Comparison of ENCODE assay signal across 8 mouse cellular contexts in the genomic region with DNA sequence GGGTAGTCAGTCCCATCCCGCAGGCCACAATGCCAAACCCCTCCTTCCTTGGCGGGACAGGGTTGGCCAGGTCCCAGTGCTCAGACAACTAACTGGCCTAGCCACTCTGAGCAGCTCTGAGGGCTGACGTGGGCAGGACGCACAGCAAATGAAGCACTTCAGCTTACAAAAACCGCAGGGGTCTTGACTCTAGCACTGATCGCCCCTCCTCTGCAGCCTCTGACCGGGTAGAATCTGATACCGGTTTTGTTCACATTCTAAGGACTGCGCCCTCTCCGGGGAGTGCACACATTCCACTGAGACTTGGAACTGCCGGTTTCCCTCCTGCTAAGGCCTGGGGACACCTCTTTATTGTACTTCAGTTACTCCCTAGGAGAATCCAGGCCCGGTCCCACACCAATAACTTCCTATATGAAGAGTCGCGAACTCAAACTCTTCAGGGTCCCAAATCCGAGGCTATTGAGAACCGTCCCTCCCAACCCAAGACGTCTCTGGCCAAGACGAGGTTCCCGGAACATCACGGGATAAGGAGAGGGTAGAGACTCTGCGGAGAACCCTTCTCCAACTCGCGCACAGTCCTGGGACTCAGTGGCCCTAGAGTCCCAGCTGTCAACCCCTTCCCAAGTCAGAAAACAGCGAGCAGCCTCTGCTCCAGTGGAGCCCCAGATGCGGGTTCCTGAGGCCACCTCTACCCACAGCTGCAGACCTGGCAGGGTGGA. TPM values are rescaled to one million over a fixed set of nuclear protein-coding genes. Genes with fewer than 3 reads are reported as not detected.
DNase-seq lines count a peak whose midpoint lies in the region; ATAC-seq and TF ChIP-seq lines count a peak whose summit lies in the region.

No protein-coding gene starts in this region.

- no peaks in the 10 kb centered on the region for H3K9me3 ChIP-seq in embryonic facial prominence, embryonic 15.5 days (replicated peaks)
- H3K9me3 ChIP-seq in heart, embryonic 14.5 days (ENCODE audit: control insufficient read depth, low read length) = no peaks in the 10 kb centered on the region
- no peaks in the 10 kb centered on the region for H3K9me3 ChIP-seq in kidney, postnatal 0 days (replicated peaks; ENCODE audit: low read length)
- no peaks in the 10 kb centered on the region for H3K9me3 ChIP-seq in liver, embryonic 16.5 days (replicated peaks; ENCODE audit: control insufficient read depth, low read length)
- no peaks in the 10 kb centered on the region for H3K9me3 ChIP-seq in neural tube, embryonic 13.5 days

- peak overlapping the region; percentile 84 for H3K27ac ChIP-seq in embryonic facial prominence, embryonic 15.5 days (replicated peaks)
- peak overlapping the region; percentile 53 to 60; a peak in 3 of 4 replicates for H3K27ac ChIP-seq in heart, embryonic 14.5 days (replicated peaks in 1 of 2; ENCODE audit: control insufficient read depth in 1 of 2, insufficient read depth in 1 of 2, low read depth in 2 of 2, low read length in 2 of 2)
- H3K27ac ChIP-seq in kidney, postnatal 0 days = peak overlapping the region; percentile 89
- H3K27ac ChIP-seq in liver, embryonic 16.5 days (ENCODE audit: low read length) = 0 out of 2 replicates have a peak overlapping the region, but pooled peaks have one; percentile 24
- H3K27ac ChIP-seq in neural tube, embryonic 13.5 days (replicated peaks) = no peak overlapping the region

- peak overlapping the region; percentile 67 for H3K4me3 ChIP-seq in embryonic facial prominence, embryonic 15.5 days (replicated peaks)
- peak overlapping the region; percentile 52 to 74 for H3K4me3 ChIP-seq in heart, embryonic 14.5 days (ENCODE audit: control insufficient read depth in 1 of 2, insufficient read depth in 1 of 2, low read depth in 1 of 2, low read length in 2 of 2)
- peak overlapping the region; percentile 64 for H3K4me3 ChIP-seq in kidney, postnatal 0 days (replicated peaks; ENCODE audit: low read depth, low read length)
- H3K4me3 ChIP-seq in liver, embryonic 16.5 days (ENCODE audit: low read depth, low read length) = peak overlapping the region; percentile 67
- peak overlapping the region; percentile 47 for H3K4me3 ChIP-seq in neural tube, embryonic 13.5 days

- H3K4me1 ChIP-seq in embryonic facial prominence, embryonic 15.5 days = peaks cover 16% of the 10 kb centered on the region
- H3K4me1 ChIP-seq in heart, embryonic 14.5 days (ENCODE audit: control insufficient read depth in 2 of 2, insufficient read depth in 2 of 2, low read length in 2 of 2) = peaks cover 12 to 31% of the 10 kb centered on the region in 2 experiments
- peaks cover 11% of the 10 kb centered on the region; the same call in 1 of the 2 replicates for H3K4me1 ChIP-seq in kidney, postnatal 0 days (replicated peaks; ENCODE audit: insufficient read depth, low read length)
- H3K4me1 ChIP-seq in liver, embryonic 16.5 days (ENCODE audit: control insufficient read depth, low read depth, low read length) = no peaks in the 10 kb centered on the region; the same call in 1 of the 2 replicates
- peaks cover 16% of the 10 kb centered on the region for H3K4me1 ChIP-seq in neural tube, embryonic 13.5 days (replicated peaks)

- H3K9ac ChIP-seq in embryonic facial prominence, embryonic 15.5 days = peak overlapping the region; percentile 39
- H3K9ac ChIP-seq in heart, embryonic 14.5 days (ENCODE audit: low read length) = peak overlapping the region; percentile 71
- H3K9ac ChIP-seq in kidney, postnatal 0 days (ENCODE audit: low read depth, low read length) = peak overlapping the region; percentile 69
- H3K9ac ChIP-seq in liver, embryonic 16.5 days (ENCODE audit: low read depth, low read length) = peak overlapping the region; percentile 56
- H3K9ac ChIP-seq in neural tube, embryonic 13.5 days = peak overlapping the region; percentile 69

- WGBS in embryonic facial prominence, embryonic 15.5 days = under 1% methylated on average over 25 of the region's 25 CpGs
- 0% methylated on average over 25 of the region's 25 CpGs for WGBS in heart, embryonic 14.5 days
- 1% methylated on average over 25 of the region's 25 CpGs for WGBS in kidney, postnatal 0 days
- 1% methylated on average over 25 of the region's 25 CpGs for WGBS in liver, embryonic 16.5 days (ENCODE audit: insufficient replicate concordance)
- under 1% methylated on average over 25 of the region's 25 CpGs for WGBS in neural tube, embryonic 13.5 days

- peak overlapping the region; percentile 79 for H3K4me2 ChIP-seq in embryonic facial prominence, embryonic 15.5 days (replicated peaks)
- H3K4me2 ChIP-seq in heart, embryonic 14.5 days (ENCODE audit: low read length) = peak overlapping the region; percentile 65
- H3K4me2 ChIP-seq in kidney, postnatal 0 days (ENCODE audit: low read length) = peak overlapping the region; percentile 85
- peak overlapping the region; percentile 83 for H3K4me2 ChIP-seq in liver, embryonic 16.5 days (ENCODE audit: low read depth, low read length)
- peak overlapping the region; percentile 92 for H3K4me2 ChIP-seq in neural tube, embryonic 13.5 days

- no peaks in the 10 kb centered on the region for H3K36me3 ChIP-seq in embryonic facial prominence, embryonic 15.5 days
- H3K36me3 ChIP-seq in heart, embryonic 14.5 days (ENCODE audit: control insufficient read depth, insufficient read depth, low read length) = no peaks in the 10 kb centered on the region
- no peaks in the 10 kb centered on the region for H3K36me3 ChIP-seq in kidney, postnatal 0 days (ENCODE audit: insufficient read depth, low read length)
- H3K36me3 ChIP-seq in liver, embryonic 16.5 days (ENCODE audit: control insufficient read depth, insufficient read depth) = no peaks in the 10 kb centered on the region
- no peaks in the 10 kb centered on the region for H3K36me3 ChIP-seq in neural tube, embryonic 13.5 days

- peak; percentile 24 for DNase-seq in CD4-positive helper T cell, adult 2 months (ENCODE audit: low read depth, low spot score)
- DNase-seq in adrenal gland, postnatal 25 days = peak; percentile 71
- DNase-seq in kidney, postnatal 0 days (ENCODE audit: low spot score) = peak; percentile 91
- peak; percentile 55 for DNase-seq in thymus, postnatal 4 days

- TF ChIP-seq CTCF in kidney, postnatal 0 days (IDR thresholded peaks at IDR 0.05; ENCODE audit: low read depth) = peak; percentile 37; the same call in 1 of the 2 replicates

- peak; percentile 52 for ATAC-seq in embryonic facial prominence, embryonic 15.5 days (ENCODE audit: insufficient number of reproducible peaks, low FRiP score, low TSS enrichment, low read depth)
- peak; percentile 39; the same call in 1 of the 2 replicates for ATAC-seq in heart, embryonic 14.5 days (ENCODE audit: insufficient number of reproducible peaks, insufficient read depth, low FRiP score, low read depth)
- ATAC-seq in kidney, postnatal 0 days (replicated peaks; ENCODE audit: low FRiP score, low read depth) = peak; percentile 62
- peak; percentile 14; the same call in 1 of the 2 replicates for ATAC-seq in liver, embryonic 16.5 days (ENCODE audit: low read depth)
- ATAC-seq in neural tube, embryonic 13.5 days (ENCODE audit: low read depth) = peak; percentile 78

- peaks cover 10% of the 10 kb centered on the region; the same call in 1 of the 2 replicates for H3K27me3 ChIP-seq in embryonic facial prominence, embryonic 15.5 days
- H3K27me3 ChIP-seq in heart, embryonic 14.5 days (ENCODE audit: control insufficient read depth, insufficient read depth, low read length) = peaks cover 7% of the 10 kb centered on the region
- no peaks in the 10 kb centered on the region for H3K27me3 ChIP-seq in kidney, postnatal 0 days (ENCODE audit: insufficient read depth, low read length)
- H3K27me3 ChIP-seq in liver, embryonic 16.5 days (ENCODE audit: control insufficient read depth, insufficient read depth, low read depth, low read length) = peaks cover 4% of the 10 kb centered on the region; the same call in 1 of the 2 replicates
- H3K27me3 ChIP-seq in neural tube, embryonic 13.5 days = peaks cover 18% of the 10 kb centered on the region

RNA-seq across cellular contexts. Expression of gene Plekhf1, which starts 0.5 kb away (rescaled TPM):
- total RNA-seq in adrenal gland, postnatal 25 days (2021) = 1.9 and 2.2 TPM in 2 replicates
- polyA plus RNA-seq in embryonic facial prominence, embryonic 15.5 days (2015; fragmentation: Nextera tagmentation; extraction: Ambion mirVana) = 4.8 and 5.3 TPM in 2 replicates
- 4.0 TPM in 2 replicates for polyA plus RNA-seq in heart, embryonic 14.5 days (2014; fragmentation: Nextera tagmentation; extraction: Ambion mirVana)
- polyA plus RNA-seq in kidney, postnatal 0 days (2015; fragmentation: Nextera tagmentation; extraction: Ambion mirVana) = 4.8 and 5.0 TPM in 2 replicates
- 0.52 and 0.54 TPM in 2 replicates for polyA plus RNA-seq in liver, embryonic 16.5 days (2015; fragmentation: Nextera tagmentation; extraction: Ambion mirVana)
- polyA plus RNA-seq in neural tube, embryonic 13.5 days (2015; fragmentation: Nextera tagmentation; extraction: Ambion mirVana) = 0.71 and 0.91 TPM in 2 replicates

RNA-seq across cellular contexts. Expression of gene Pop4, which starts 43.9 kb away (rescaled TPM):
- 45.8 and 60.1 TPM in 2 replicates for total RNA-seq in adrenal gland, postnatal 25 days (2021)
- polyA plus RNA-seq in embryonic facial prominence, embryonic 15.5 days (2015; fragmentation: Nextera tagmentation; extraction: Ambion mirVana) = 51.3 and 56.1 TPM in 2 replicates
- polyA plus RNA-seq in heart, embryonic 14.5 days (2014; fragmentation: Nextera tagmentation; extraction: Ambion mirVana) = 41.2 and 42.4 TPM in 2 replicates
- 46.3 and 48.7 TPM in 2 replicates for polyA plus RNA-seq in kidney, postnatal 0 days (2015; fragmentation: Nextera tagmentation; extraction: Ambion mirVana)
- polyA plus RNA-seq in liver, embryonic 16.5 days (2015; fragmentation: Nextera tagmentation; extraction: Ambion mirVana) = 11.2 and 12.1 TPM in 2 replicates
- polyA plus RNA-seq in neural tube, embryonic 13.5 days (2015; fragmentation: Nextera tagmentation; extraction: Ambion mirVana) = 77.6 and 78.3 TPM in 2 replicates

RNA-seq across cellular contexts. Expression of gene 1600014C10Rik, which starts 44.3 kb away (rescaled TPM):
- 31.1 and 39.9 TPM in 2 replicates for total RNA-seq in adrenal gland, postnatal 25 days (2021)
- polyA plus RNA-seq in embryonic facial prominence, embryonic 15.5 days (2015; fragmentation: Nextera tagmentation; extraction: Ambion mirVana) = 18.4 and 19.6 TPM in 2 replicates
- polyA plus RNA-seq in heart, embryonic 14.5 days (2014; fragmentation: Nextera tagmentation; extraction: Ambion mirVana) = 14.4 and 15.2 TPM in 2 replicates
- polyA plus RNA-seq in kidney, postnatal 0 days (2015; fragmentation: Nextera tagmentation; extraction: Ambion mirVana) = 18.5 and 20.9 TPM in 2 replicates
- polyA plus RNA-seq in liver, embryonic 16.5 days (2015; fragmentation: Nextera tagmentation; extraction: Ambion mirVana) = 20.2 and 21.6 TPM in 2 replicates
- polyA plus RNA-seq in neural tube, embryonic 13.5 days (2015; fragmentation: Nextera tagmentation; extraction: Ambion mirVana) = 27.5 and 29.1 TPM in 2 replicates

Comparison
In these comparisons a context has a peak if more than half of its experiments do, and no peak if none do; other contexts are left out.
1. DNase-seq: peak in every context shown above with its lines; median percentile 91 in kidney, postnatal 0 days; 71 in adrenal gland, postnatal 25 days; 55 in thymus, postnatal 4 days; 24 in CD4-positive helper T cell, adult 2 months.
2. ATAC-seq: peak in every context shown above with its lines; median percentile 78 in neural tube, embryonic 13.5 days; 62 in kidney, postnatal 0 days; 52 in embryonic facial prominence, embryonic 15.5 days; 39 in heart, embryonic 14.5 days; 14 in liver, embryonic 16.5 days.